Mouse (Mus musculus) neural tube, embryonic 12.5 days (tissue): ENCODE measurements around the gene Tssk4. TPM values are rescaled to one million over a fixed set of nuclear protein-coding genes. Genes with fewer than 3 reads are reported as not detected.

Source experiments
- ATAC-seq: fragments of 200-750 bp; cut with Nextera tagmentation; 2 replicates; pipeline ENCODE4 v1.8.0; 2017; ENCODE audit warnings: low read depth, mild to moderate bottlenecking, moderate TSS enrichment, moderate library complexity; ENCODE audit not compliant: low FRiP score
- H3K27ac ChIP-seq: fragments of 300-500 bp; sonication (generic); 2 replicates; pipeline ENCODE4 v1.5.1; 2016
- H3K27me3 ChIP-seq: fragments of 300-500 bp; sonication (generic); replicated peaks from 2 replicates; pipeline ENCODE4 v1.6.1; 2016; ENCODE audit warnings: mild to moderate bottlenecking
- H3K36me3 ChIP-seq: fragments of 300-500 bp; sonication (generic); 2 replicates; pipeline ENCODE4 v1.6.1; 2016; ENCODE audit warnings: mild to moderate bottlenecking
- H3K4me1 ChIP-seq: fragments of 300-500 bp; sonication (generic); 2 replicates; pipeline ENCODE4 v1.6.1; 2016
- H3K4me2 ChIP-seq: fragments of 300-500 bp; sonication (generic); replicated peaks from 2 replicates; pipeline ENCODE4 v1.6.1; 2016; ENCODE audit warnings: mild to moderate bottlenecking
- H3K4me3 ChIP-seq: fragments of 300-500 bp; sonication (generic); 2 replicates; pipeline ENCODE4 v1.5.1; 2016
- H3K9ac ChIP-seq: fragments of 300-500 bp; sonication (generic); 2 replicates; pipeline ENCODE4 v1.6.1; 2016; ENCODE audit warnings: mild to moderate bottlenecking
- H3K9me3 ChIP-seq: fragments of 300-500 bp; sonication (generic); 2 replicates; pipeline ENCODE4 v1.6.1; 2016; ENCODE audit warnings: mild to moderate bottlenecking
- WGBS: fragments of 180-500 bp; shearing (Covaris S2); methylation state at CpG from one replicate; pipeline ENCODE4 v1.1.7; 2016; 5-methylcytosine and 5-hydroxymethylcytosine counted together
- polyA plus RNA-seq: library from polyadenylated mRNA; unstranded; fragments of >200 nt; fragmentation: Nextera tagmentation; extraction: Ambion mirVana; gene quantifications from 2 replicates; pipeline ENCODE4 v1.2.1, GENCODE M21; 2016

Gene Tssk4
- polyA plus RNA-seq: 0.53 and 0.77 TPM in 2 replicates

- 88% methylated on average over 2 of the region's 2 CpGs for WGBS
These were observed at the start of gene Tssk4 for GRCm38 (mm10) chr14:55649884-55650283. TSS of gene Tssk4 (plus strand) at chr14:55650184.

GRCm38 (mm10) chr14:55603271-55603632, 46.7 kb upstream of the Tssk4 start, which contains the start of gene Irf9:
TSS of gene Irf9 (plus strand) at chr14:55603571.
- peaks cover 83% of the 10 kb centered on the region for H3K36me3 ChIP-seq
- H3K4me1 ChIP-seq: no peaks in the 10 kb centered on the region
- H3K9me3 ChIP-seq: no peaks in the 10 kb centered on the region
- 88% methylated on average over 7 of the region's 7 CpGs for WGBS
- peak within 1 kb of the TSS; percentile 40 for H3K4me2 ChIP-seq
- ATAC-seq: no peak
- 0 out of 2 replicates have a peak within 1 kb of the TSS, but pooled peaks have one; percentile 9 for H3K9ac ChIP-seq
- H3K27me3 ChIP-seq: no peaks in the 10 kb centered on the region
- H3K27ac ChIP-seq: no peak within 1 kb of the TSS
- H3K4me3 ChIP-seq: no peak within 1 kb of the TSS

More at GRCm38 (mm10) chr14:55649884-55650283, at the start of gene Tssk4:
- Histone ChIP-seq H3K9ac (no peak within 1 kb of the TSS), H3K36me3 (0 out of 2 replicates have a peak, but pooled peaks cover 9% of the 10 kb centered on the region), H3K4me1 (peaks cover 4% of the 10 kb centered on the region; the same call in 1 of the 2 replicates), H3K27ac (no peak within 1 kb of the TSS), H3K4me2 (no peak within 1 kb of the TSS), H3K9me3 (no peaks in the 10 kb centered on the region), H3K27me3 (no peaks in the 10 kb centered on the region), H3K4me3 (no peak within 1 kb of the TSS)
- no peak for ATAC-seq

- Histone ChIP-seq H3K36me3 (peaks cover 83% of the 10 kb centered on the region), H3K9ac (0 out of 2 replicates have a peak overlapping the region, but pooled peaks have one; percentile 9)
- 22% methylated on average over 19 of the region's 19 CpGs for WGBS
These were observed 46.1 kb upstream of the Tssk4 start for GRCm38 (mm10) chr14:55603633-55604576.

GRCm38 (mm10) chr14:55604823-55605222, 45.2 kb upstream of the Tssk4 start:
- no peaks in the 10 kb centered on the region for H3K9me3 ChIP-seq
- no peaks in the 10 kb centered on the region for H3K27me3 ChIP-seq

More at GRCm38 (mm10) chr14:55603633-55604576, 46.1 kb upstream of the Tssk4 start:
- Histone ChIP-seq H3K27me3 (no peaks in the 10 kb centered on the region), H3K4me1 (no peaks in the 10 kb centered on the region), H3K9me3 (no peaks in the 10 kb centered on the region), H3K27ac (no peak overlapping the region), H3K4me3 (no peak overlapping the region), H3K4me2 (peak overlapping the region; percentile 40)
- ATAC-seq: peak; percentile 88

GRCm38 (mm10) chr14:55605743-55606459, 44.1 kb upstream of the Tssk4 start:
- H3K9ac ChIP-seq: no peak overlapping the region
- WGBS: 94% methylated on average over 16 of the region's 16 CpGs
- H3K27ac ChIP-seq: no peak overlapping the region

More at GRCm38 (mm10) chr14:55604823-55605222, 45.2 kb upstream of the Tssk4 start:
- Histone ChIP-seq H3K4me1 (no peaks in the 10 kb centered on the region), H3K9ac (no peak overlapping the region), H3K4me2 (no peak overlapping the region), H3K36me3 (peaks cover 82% of the 10 kb centered on the region), H3K4me3 (no peak overlapping the region), H3K27ac (no peak overlapping the region)
- no peak for ATAC-seq
- WGBS: 91% methylated on average over 11 of the region's 11 CpGs

GRCm38 (mm10) chr14:55608339-55608738, 41.6 kb upstream of the Tssk4 start:
- H3K9me3 ChIP-seq: no peaks in the 10 kb centered on the region
- H3K27me3 ChIP-seq: no peaks in the 10 kb centered on the region
- H3K4me1 ChIP-seq: no peaks in the 10 kb centered on the region
- H3K4me2 ChIP-seq: no peak overlapping the region
- peaks cover 50% of the 10 kb centered on the region for H3K36me3 ChIP-seq
- no peak for ATAC-seq
- no peak overlapping the region for H3K4me3 ChIP-seq
- whole genome bisulfite sequencing: 94% methylated on average over 6 of the region's 6 CpGs
- H3K27ac ChIP-seq: no peak overlapping the region
- H3K9ac ChIP-seq: no peak overlapping the region

More at GRCm38 (mm10) chr14:55605743-55606459, 44.1 kb upstream of the Tssk4 start:
- Histone ChIP-seq H3K4me2 (no peak overlapping the region), H3K27me3 (no peaks in the 10 kb centered on the region), H3K36me3 (peaks cover 75% of the 10 kb centered on the region), H3K9me3 (no peaks in the 10 kb centered on the region), H3K4me3 (no peak overlapping the region), H3K4me1 (no peaks in the 10 kb centered on the region)
- ATAC-seq: no peak

- no peak for ATAC-seq
- Histone ChIP-seq H3K27ac (no peak overlapping the region), H3K4me3 (no peak overlapping the region), H3K9ac (no peak overlapping the region), H3K4me2 (no peak overlapping the region), H3K9me3 (no peaks in the 10 kb centered on the region), H3K4me1 (no peaks in the 10 kb centered on the region), H3K27me3 (no peaks in the 10 kb centered on the region), H3K36me3 (peaks cover 17% of the 10 kb centered on the region)
- 77% methylated on average over 6 of the region's 6 CpGs for WGBS
These were observed 36.6 kb upstream of the Tssk4 start for GRCm38 (mm10) chr14:55613346-55613745.

GRCm38 (mm10) chr14:55614565-55615178, 35.3 kb upstream of the Tssk4 start:
- no peak overlapping the region for H3K27ac ChIP-seq
- no peak overlapping the region for H3K4me3 ChIP-seq
- 80% methylated on average over 7 of the region's 7 CpGs for WGBS
- H3K27me3 ChIP-seq: no peaks in the 10 kb centered on the region
- H3K4me1 ChIP-seq: no peaks in the 10 kb centered on the region
- peaks cover 4% of the 10 kb centered on the region for H3K36me3 ChIP-seq
- H3K9me3 ChIP-seq: no peaks in the 10 kb centered on the region
- no peak overlapping the region for H3K9ac ChIP-seq
- no peak overlapping the region for H3K4me2 ChIP-seq
- no peak for ATAC-seq

GRCm38 (mm10) chr14:55615876-55616275, 34.1 kb upstream of the Tssk4 start:
- Histone ChIP-seq H3K4me1 (no peaks in the 10 kb centered on the region), H3K4me2 (no peak overlapping the region), H3K27ac (no peak overlapping the region), H3K36me3 (no peaks in the 10 kb centered on the region), H3K4me3 (no peak overlapping the region), H3K9me3 (no peaks in the 10 kb centered on the region), H3K9ac (no peak overlapping the region), H3K27me3 (no peaks in the 10 kb centered on the region)
- WGBS: 55% methylated on average over 2 of the region's 2 CpGs
- no peak for ATAC-seq

- H3K4me1 ChIP-seq: no peaks in the 10 kb centered on the region
These were observed 33.1 kb upstream of the Tssk4 start for GRCm38 (mm10) chr14:55616844-55617243.

GRCm38 (mm10) chr14:55617822-55618221, 32.2 kb upstream of the Tssk4 start, which contains the start of gene Rec8:
TSS of gene Rec8 (plus strand) at chr14:55618037.
- 22% methylated on average over 21 of the region's 21 CpGs for whole genome bisulfite sequencing
- Histone ChIP-seq H3K27me3 (no peaks in the 10 kb centered on the region), H3K9ac (peak within 1 kb of the TSS; percentile 40; the same call in 1 of the 2 replicates), H3K4me1 (no peaks in the 10 kb centered on the region), H3K9me3 (no peaks in the 10 kb centered on the region), H3K36me3 (no peaks in the 10 kb centered on the region), H3K4me3 (peak within 1 kb of the TSS; percentile 20), H3K27ac (no peak within 1 kb of the TSS), H3K4me2 (peak within 1 kb of the TSS; percentile 51)
- ATAC-seq: peak; percentile 83

More at GRCm38 (mm10) chr14:55616844-55617243, 33.1 kb upstream of the Tssk4 start:
- WGBS: 90% methylated on average over 2 of the region's 2 CpGs
- H3K4me3 ChIP-seq: no peak overlapping the region
- H3K36me3 ChIP-seq: no peaks in the 10 kb centered on the region
- no peak for ATAC-seq
- H3K9me3 ChIP-seq: no peaks in the 10 kb centered on the region
- H3K4me2 ChIP-seq: no peak overlapping the region
- H3K27me3 ChIP-seq: no peaks in the 10 kb centered on the region
- no peak overlapping the region for H3K9ac ChIP-seq
- H3K27ac ChIP-seq: no peak overlapping the region
